Mouse (Mus musculus) forebrain, embryonic 11.5 days (tissue): ENCODE data around the gene Tcte3. TPM values are rescaled to one million over a fixed set of nuclear protein-coding genes. Genes with fewer than 3 reads are reported as not detected.

ENCODE experiments used
- ATAC-seq: fragments of 200-750 bp; cut with Nextera tagmentation; replicated peaks from 2 replicates; pipeline ENCODE4 v1.8.0; 2017; ENCODE audit warnings: moderate TSS enrichment; ENCODE audit not compliant: low FRiP score
- DNase-seq: peaks from one replicate; pipeline ENCODE4 v3.0.0-alpha.2; 2017; ENCODE audit warnings: low spot score
- H3K27ac ChIP-seq: fragments of 300-500 bp; sonication (generic); 2 replicates; pipeline ENCODE4 v1.5.1; 2014; ENCODE audit warnings: low read depth, low read length
- H3K27me3 ChIP-seq: fragments of 300-500 bp; sonication (generic); 2 replicates; pipeline ENCODE4 v1.6.1; 2014; ENCODE audit warnings: mild to moderate bottlenecking, low read length, mixed read lengths; ENCODE audit not compliant: control insufficient read depth, insufficient read depth
- H3K36me3 ChIP-seq: fragments of 300-500 bp; sonication (generic); 2 replicates; pipeline ENCODE4 v1.6.1; 2014; ENCODE audit warnings: mild to moderate bottlenecking, low read length, moderate library complexity, mixed read lengths; ENCODE audit not compliant: control insufficient read depth, insufficient read depth
- H3K4me1 ChIP-seq: fragments of 300-500 bp; sonication (generic); replicated peaks from 2 replicates; pipeline ENCODE4 v1.6.1; 2014; ENCODE audit warnings: low read length, mixed read lengths; ENCODE audit not compliant: control insufficient read depth, insufficient read depth
- H3K4me2 ChIP-seq: fragments of 300-500 bp; sonication (generic); 2 replicates; pipeline ENCODE4 v1.6.1; 2014; ENCODE audit warnings: low read depth, mild to moderate bottlenecking, low read length, moderate library complexity, mixed read lengths; ENCODE audit not compliant: severe bottlenecking
- H3K4me3 ChIP-seq: fragments of 300-500 bp; sonication (generic); 2 replicates; pipeline ENCODE4 v1.5.1; 2014; ENCODE audit warnings: low read depth, low read length
- H3K9ac ChIP-seq: fragments of 300-500 bp; sonication (generic); 2 replicates; pipeline ENCODE4 v1.6.1; 2014; ENCODE audit warnings: low read length
- H3K9me3 ChIP-seq: fragments of 300-500 bp; sonication (generic); 2 replicates; pipeline ENCODE4 v1.6.1; 2016; ENCODE audit warnings: low read length, mixed read lengths; ENCODE audit not compliant: control insufficient read depth
- WGBS: fragments of 180-500 bp; shearing (Covaris S2); extraction: QIAGEN DNeasy Blood & Tissue Kit; methylation state at CpG from one replicate; pipeline ENCODE4 v1.1.7; 2014; 5-methylcytosine and 5-hydroxymethylcytosine counted together
- polyA plus RNA-seq: library from polyadenylated mRNA; unstranded; fragments of >200 nt; fragmentation: Nextera tagmentation; extraction: Ambion mirVana; gene quantifications from 2 replicates; pipeline ENCODE4 v1.2.1, GENCODE M21; 2014

Gene Tcte3
- polyA plus RNA-seq, 1 experiment from 2014 or later = not detected

GRCm38 (mm10) chr17:15069124-15069523 is 27.8 kb upstream of the Tcte3 start:
- WGBS = 81% methylated on average over 2 of the region's 2 CpGs

GRCm38 (mm10) chr17:15068040-15068792 is 26.9 kb upstream of the Tcte3 start:
- Histone ChIP-seq H3K36me3 (no peaks in the 10 kb centered on the region), H3K4me2 (no peak overlapping the region), H3K27ac (no peak overlapping the region), H3K9me3 (no peaks in the 10 kb centered on the region), H3K4me1 (0 out of 2 replicates have a peak, but pooled peaks cover 2% of the 10 kb centered on the region), H3K27me3 (no peaks in the 10 kb centered on the region), H3K9ac (no peak overlapping the region), H3K4me3 (no peak overlapping the region)
- ATAC-seq (no peak), DNase-seq (no peak)
- WGBS = 85% methylated on average over 8 of the region's 8 CpGs

More at GRCm38 (mm10) chr17:15069124-15069523, 27.8 kb upstream of the Tcte3 start:
- Histone ChIP-seq H3K4me1 (0 out of 2 replicates have a peak, but pooled peaks cover 2% of the 10 kb centered on the region), H3K27me3 (no peaks in the 10 kb centered on the region), H3K4me3 (no peak overlapping the region), H3K9me3 (no peaks in the 10 kb centered on the region), H3K9ac (no peak overlapping the region), H3K27ac (no peak overlapping the region), H3K4me2 (no peak overlapping the region), H3K36me3 (no peaks in the 10 kb centered on the region)
- no peak for ATAC-seq
- DNase-seq = no peak

DNA sequence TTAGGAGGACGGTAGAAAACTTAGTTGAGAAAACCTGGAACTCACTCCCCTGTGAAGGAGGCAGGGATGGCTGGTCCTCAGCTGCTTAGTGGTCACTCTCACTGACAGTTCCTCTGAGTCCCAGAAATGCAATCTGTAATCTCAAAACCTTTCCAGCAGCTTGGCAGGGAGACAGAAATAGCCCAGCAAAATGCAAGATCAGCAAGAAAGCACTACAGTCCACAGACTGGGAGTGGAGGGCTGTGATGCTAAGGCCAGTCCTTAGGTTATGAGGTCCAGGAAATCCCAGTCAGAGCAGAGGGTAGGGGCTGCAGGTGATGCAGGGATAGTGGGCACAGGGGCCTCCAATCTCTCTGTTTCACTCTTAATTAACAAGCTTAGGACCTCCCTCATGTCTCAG is 25.6 kb upstream of the Tcte3 start:
- ATAC-seq = no peak
- no peak for DNase-seq
- no peak overlapping the region for H3K4me2 ChIP-seq
- H3K27me3 ChIP-seq = no peaks in the 10 kb centered on the region
- H3K4me1 ChIP-seq = 0 out of 2 replicates have a peak, but pooled peaks cover 2% of the 10 kb centered on the region
- no peaks in the 10 kb centered on the region for H3K36me3 ChIP-seq
- H3K4me3 ChIP-seq = no peak overlapping the region
- no peak overlapping the region for H3K9ac ChIP-seq
- H3K27ac ChIP-seq = no peak overlapping the region
- H3K9me3 ChIP-seq = no peaks in the 10 kb centered on the region
- WGBS = 58% methylated on average over 1 of the region's 1 CpGs

GRCm38 (mm10) chr17:15066066-15066465 is 24.8 kb upstream of the Tcte3 start:
- Histone ChIP-seq H3K27ac (peak overlapping the region; percentile 20; the same call in 1 of the 2 replicates), H3K4me1 (0 out of 2 replicates have a peak, but pooled peaks cover 2% of the 10 kb centered on the region), H3K36me3 (no peaks in the 10 kb centered on the region; the same call in 1 of the 2 replicates), H3K9ac (no peak overlapping the region), H3K4me3 (no peak overlapping the region), H3K4me2 (peak overlapping the region; percentile 5; the same call in 1 of the 2 replicates), H3K9me3 (no peaks in the 10 kb centered on the region), H3K27me3 (no peaks in the 10 kb centered on the region)
- 33% methylated on average over 6 of the region's 6 CpGs for WGBS
- DNase-seq = peak; percentile 69
- ATAC-seq = peak; percentile 90

GRCm38 (mm10) chr17:15065391-15066024 is 24.2 kb upstream of the Tcte3 start:
- peak; percentile 73 for ATAC-seq
- no peak overlapping the region for H3K9ac ChIP-seq

GRCm38 (mm10) chr17:15060356-15060755 is 19.1 kb upstream of the Tcte3 start:
- DNase-seq (no peak), ATAC-seq (no peak)
- H3K9ac ChIP-seq = no peak overlapping the region
- no peaks in the 10 kb centered on the region for H3K27me3 ChIP-seq
- H3K9me3 ChIP-seq = no peaks in the 10 kb centered on the region
- no peak overlapping the region for H3K4me3 ChIP-seq
- 95% methylated on average over 6 of the region's 6 CpGs for WGBS
- no peak overlapping the region for H3K4me2 ChIP-seq
- no peak overlapping the region for H3K27ac ChIP-seq
- no peaks in the 10 kb centered on the region; the same call in 1 of the 2 replicates for H3K36me3 ChIP-seq
- no peaks in the 10 kb centered on the region for H3K4me1 ChIP-seq

More at GRCm38 (mm10) chr17:15065391-15066024, 24.2 kb upstream of the Tcte3 start:
- H3K36me3 ChIP-seq = no peaks in the 10 kb centered on the region; the same call in 1 of the 2 replicates
- peak; percentile 83 for DNase-seq
- 0 out of 2 replicates have a peak, but pooled peaks cover 2% of the 10 kb centered on the region for H3K4me1 ChIP-seq
- no peak overlapping the region for H3K4me3 ChIP-seq
- WGBS = 43% methylated on average over 13 of the region's 13 CpGs
- no peaks in the 10 kb centered on the region for H3K27me3 ChIP-seq
- H3K4me2 ChIP-seq = peak overlapping the region; percentile 5; the same call in 1 of the 2 replicates
- H3K27ac ChIP-seq = peak overlapping the region; percentile 20; the same call in 1 of the 2 replicates
- no peaks in the 10 kb centered on the region for H3K9me3 ChIP-seq

DNA sequence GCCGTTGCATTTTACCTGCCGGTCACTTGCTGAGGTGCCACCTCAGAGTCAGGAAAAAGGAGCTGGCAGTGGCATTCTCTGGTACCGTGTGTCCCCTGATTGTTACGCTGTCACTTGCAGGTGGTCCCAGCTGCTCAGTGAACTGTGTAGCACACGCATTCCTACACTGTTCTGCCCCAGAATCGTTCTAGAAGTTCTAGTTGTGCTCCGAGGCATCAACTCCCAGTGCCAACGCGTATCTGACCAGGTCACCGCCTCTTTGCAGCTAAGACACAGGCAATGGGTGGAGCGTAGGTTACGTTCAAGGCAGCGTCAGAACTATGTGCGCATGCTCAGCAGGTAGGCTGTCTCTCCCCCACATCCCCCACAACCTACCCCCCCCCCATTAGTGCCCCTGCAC is 18.4 kb upstream of the Tcte3 start:
- DNase-seq = no peak
- ATAC-seq = no peak
- Histone ChIP-seq H3K9me3 (no peaks in the 10 kb centered on the region), H3K4me3 (no peak overlapping the region), H3K27me3 (no peaks in the 10 kb centered on the region), H3K4me2 (no peak overlapping the region), H3K27ac (no peak overlapping the region), H3K4me1 (no peaks in the 10 kb centered on the region), H3K9ac (no peak overlapping the region), H3K36me3 (no peaks in the 10 kb centered on the region; the same call in 1 of the 2 replicates)
- 93% methylated on average over 14 of the region's 14 CpGs for WGBS

DNA sequence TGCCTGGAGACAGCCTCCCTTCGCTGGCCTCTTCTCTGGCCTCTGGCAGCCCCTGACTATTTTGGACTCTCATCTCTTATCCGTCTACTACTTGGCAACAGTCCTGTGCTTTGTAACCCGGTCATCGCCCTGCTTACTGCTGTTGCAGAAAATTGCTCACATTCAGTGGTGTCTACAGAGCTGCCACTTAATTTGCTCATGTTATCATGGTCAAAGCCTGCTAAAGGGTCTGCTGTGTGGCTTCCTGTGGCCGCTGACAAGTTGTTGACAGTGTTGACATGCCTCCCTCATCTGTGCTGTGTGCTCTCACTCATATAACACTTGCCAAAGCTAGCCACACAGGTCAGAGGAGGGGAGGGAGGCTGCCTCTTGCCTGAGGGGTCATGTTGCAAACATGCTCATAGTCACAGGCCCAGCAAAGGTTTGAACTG is 16.9 kb upstream of the Tcte3 start:
- 90% methylated on average over 5 of the region's 5 CpGs for WGBS
- Histone ChIP-seq H3K4me2 (no peak overlapping the region), H3K36me3 (no peaks in the 10 kb centered on the region; the same call in 1 of the 2 replicates), H3K4me1 (no peaks in the 10 kb centered on the region), H3K27me3 (no peaks in the 10 kb centered on the region), H3K9ac (no peak overlapping the region), H3K9me3 (no peaks in the 10 kb centered on the region), H3K4me3 (no peak overlapping the region), H3K27ac (no peak overlapping the region)
- DNase-seq (no peak), ATAC-seq (no peak)
